Mouse (Mus musculus): ENCODE results near the gene Pate4. TPM values are rescaled to one million over a fixed set of nuclear protein-coding genes. Genes with fewer than 3 reads are reported as not detected.
"Not testable (repeated sequence)": the region's sequence is repeated elsewhere in the genome, so short reads cannot be mapped to it uniquely, and the experiment has no call there.

Pate4 gene
- not detected in 2 replicates for polyA plus RNA-seq (2015; fragmentation: Nextera tagmentation; extraction: Ambion mirVana)

DNA sequence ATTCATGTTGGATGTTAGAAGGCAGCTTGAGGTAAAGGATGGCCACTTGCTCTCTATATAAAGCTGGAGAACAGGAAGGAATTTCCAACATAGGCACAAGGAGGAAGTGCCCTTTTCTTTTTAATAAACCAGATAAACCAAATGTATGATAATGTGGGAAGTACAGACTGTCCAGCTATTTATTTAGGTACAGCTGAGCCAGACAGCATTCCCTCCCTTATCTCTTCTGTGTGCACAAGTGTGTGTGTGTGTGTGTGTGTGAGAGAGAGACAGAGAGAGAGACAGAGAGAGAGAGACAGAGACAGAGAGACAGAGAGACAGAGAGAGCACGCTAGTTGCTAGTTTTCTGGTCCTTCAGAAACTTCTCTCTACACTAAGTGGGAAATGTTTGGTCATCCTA lies at the start of gene Pate4:
Pate4 (minus strand) TSS at position 101 of the 400 bp plus-strand sequence.
- H3K9me3 ChIP-seq, result no peaks in the 10 kb centered on the region
- no peaks in the 10 kb centered on the region for H3K4me1 ChIP-seq
- no peak within 1 kb of the TSS for H3K4me3 ChIP-seq
- no peak within 1 kb of the TSS for H3K4me2 ChIP-seq (replicated peaks)
- ATAC-seq (replicated peaks), result no peak
- no peak within 1 kb of the TSS for H3K9ac ChIP-seq (replicated peaks)
- no peak within 1 kb of the TSS for H3K27ac ChIP-seq (replicated peaks)
- no peaks in the 10 kb centered on the region for H3K27me3 ChIP-seq
- WGBS, result 80% methylated on average over 1 of the region's 1 CpGs
- H3K36me3 ChIP-seq, result no peaks in the 10 kb centered on the region

DNA sequence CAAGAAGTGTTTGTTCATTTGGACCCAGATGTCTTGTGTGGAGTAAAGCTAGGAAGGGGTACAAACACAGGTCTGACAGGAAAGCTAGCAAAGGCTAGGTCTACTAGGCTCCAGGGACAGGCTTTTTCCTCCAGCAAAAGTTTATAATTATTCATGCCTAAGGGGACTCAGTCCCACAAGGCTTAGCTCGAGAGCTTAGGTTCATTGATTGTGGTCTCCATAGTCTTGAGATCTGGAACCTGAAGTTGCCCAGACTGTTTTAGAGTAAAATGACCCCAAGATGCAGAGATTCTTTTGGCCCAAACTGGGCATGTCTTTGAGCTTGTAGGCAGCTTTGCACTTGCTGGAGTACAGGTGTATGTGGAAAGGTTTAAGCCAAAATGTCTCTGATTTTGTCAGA lies 36.4 kb upstream of the Pate4 start, which contains the start of gene Pate3:
Pate3 (minus strand) TSS at position 101 of the 400 bp plus-strand sequence.
- Histone ChIP-seq H3K36me3 (no peaks in the 10 kb centered on the region), H3K9me3 (no peaks in the 10 kb centered on the region; the same call in 1 of the 2 replicates), H3K4me1 (no peaks in the 10 kb centered on the region), H3K27ac (replicated peaks) (no peak within 1 kb of the TSS), H3K4me3 (no peak within 1 kb of the TSS), H3K9ac (replicated peaks) (no peak within 1 kb of the TSS), H3K27me3 (no peaks in the 10 kb centered on the region), H3K4me2 (replicated peaks) (no peak within 1 kb of the TSS)
- 86% methylated on average over 1 of the region's 1 CpGs for WGBS
- ATAC-seq (replicated peaks), result no peak

DNA sequence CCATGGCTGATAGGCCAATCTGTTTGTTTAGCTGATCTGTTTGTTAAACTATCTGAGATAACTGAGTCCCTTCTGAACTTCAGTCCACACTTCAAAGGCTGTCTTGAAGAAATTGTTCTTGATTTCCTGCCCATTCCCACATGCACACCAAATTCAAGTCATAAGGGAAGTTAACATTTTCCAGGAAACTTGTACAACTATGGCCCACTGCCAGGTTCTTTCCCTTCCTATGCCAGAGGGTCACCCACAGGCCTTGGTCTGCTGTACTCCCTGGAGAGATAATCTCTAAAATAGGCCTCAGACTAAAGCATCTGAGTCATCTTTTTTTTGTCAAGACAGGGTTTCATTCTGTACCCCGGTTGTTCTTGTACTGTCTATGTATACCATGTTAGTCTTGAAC lies 21.2 kb upstream of the Pate4 start:
- Histone ChIP-seq H3K4me2 (replicated peaks) (no peak overlapping the region), H3K27ac (replicated peaks) (no peak overlapping the region), H3K4me1 (no peaks in the 10 kb centered on the region), H3K27me3 (no peaks in the 10 kb centered on the region), H3K9me3 (no peaks in the 10 kb centered on the region), H3K9ac (replicated peaks) (no peak overlapping the region), H3K4me3 (no peak overlapping the region), H3K36me3 (no peaks in the 10 kb centered on the region)
- 95% methylated on average over 1 of the region's 1 CpGs for WGBS
- ATAC-seq (replicated peaks), result no peak

DNA sequence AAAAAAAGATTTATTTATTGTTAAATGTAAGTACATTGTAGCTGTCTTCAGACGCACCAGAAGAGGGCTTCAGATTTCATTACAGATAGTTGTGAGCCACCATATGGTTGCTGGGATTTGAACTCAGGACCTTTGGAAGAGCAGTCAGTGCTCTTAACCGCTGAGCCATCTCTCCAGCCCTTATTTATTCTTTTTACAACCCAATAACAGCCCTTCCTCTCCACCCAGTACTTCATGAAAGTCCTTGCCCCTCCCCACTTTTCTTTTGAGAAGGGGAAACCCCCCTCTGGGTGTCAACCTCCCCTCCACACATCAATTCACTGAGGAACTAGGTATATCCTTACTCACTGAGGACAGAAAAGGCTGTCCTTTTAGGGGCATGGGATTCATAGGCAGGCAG lies 5.0 kb upstream of the Pate4 start:
- not testable (repeated sequence) for ATAC-seq (replicated peaks); H3K9ac ChIP-seq (replicated peaks); H3K4me2 ChIP-seq (replicated peaks); H3K9me3 ChIP-seq; H3K4me3 ChIP-seq; H3K27me3 ChIP-seq; H3K27ac ChIP-seq (replicated peaks); H3K4me1 ChIP-seq; H3K36me3 ChIP-seq
- WGBS, result 69% methylated on average over 2 of the region's 2 CpGs

DNA sequence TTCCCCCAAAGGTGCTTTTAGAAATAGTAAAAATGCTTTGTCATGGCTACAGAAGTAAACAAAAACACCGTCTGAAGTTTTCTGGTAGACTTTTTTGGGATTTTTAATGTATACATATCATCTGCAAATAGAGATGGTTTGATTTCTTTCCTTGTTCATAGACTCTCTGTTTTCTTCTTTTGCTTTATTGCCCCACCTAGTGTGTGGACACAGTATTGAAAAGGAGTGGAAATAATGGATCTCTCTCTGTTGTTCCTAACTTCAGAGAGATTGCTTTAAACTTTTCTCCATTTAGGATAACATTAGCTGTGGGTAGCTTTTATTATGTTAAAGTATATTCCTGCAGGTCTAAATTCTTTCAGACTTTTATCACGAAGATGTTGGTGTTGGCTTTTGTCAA lies 2.3 kb upstream of the Pate4 start:
- Histone ChIP-seq H3K27me3 (no peaks in the 10 kb centered on the region), H3K9me3 (no peaks in the 10 kb centered on the region), H3K4me2 (replicated peaks) (no peak overlapping the region), H3K4me3 (no peak overlapping the region), H3K9ac (replicated peaks) (no peak overlapping the region), H3K4me1 (no peaks in the 10 kb centered on the region), H3K36me3 (no peaks in the 10 kb centered on the region), H3K27ac (replicated peaks) (no peak overlapping the region)
- ATAC-seq (replicated peaks), result no peak
- 33% methylated on average over 2 of the region's 2 CpGs for WGBS

DNA sequence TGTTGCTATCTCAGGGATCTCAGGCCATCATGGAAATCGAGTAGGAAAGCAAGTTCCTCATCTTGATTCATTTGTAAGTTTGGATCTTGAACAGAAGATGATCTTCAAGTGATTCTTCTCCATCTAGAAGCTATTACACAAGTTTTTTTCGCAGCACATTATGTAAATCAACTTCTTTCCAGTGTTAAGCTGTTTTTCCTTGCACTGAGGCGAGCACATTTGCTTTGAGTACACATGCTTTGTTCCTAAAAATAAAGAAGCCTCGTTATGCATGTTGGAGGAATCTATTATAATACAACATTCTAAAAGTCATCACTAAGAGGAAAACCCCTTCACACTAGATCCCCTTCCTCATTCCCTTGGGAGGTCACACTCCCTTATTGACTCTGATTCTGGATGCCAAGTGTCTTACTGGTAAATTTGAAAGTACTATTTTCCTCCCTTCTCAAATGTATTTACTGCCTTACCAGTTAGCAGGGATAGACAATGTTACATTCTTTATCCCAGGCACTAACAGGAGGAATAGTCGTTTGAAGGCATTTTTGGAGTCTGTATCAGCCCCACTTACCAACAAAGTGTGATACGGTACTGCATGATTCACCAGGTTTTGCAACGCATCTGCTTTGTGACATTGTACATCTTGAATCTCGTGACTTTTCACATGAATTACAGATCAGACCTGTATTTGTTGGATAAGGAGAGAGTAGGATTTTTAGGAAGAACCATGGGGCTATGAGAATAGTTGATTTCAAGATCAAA lies 3.9 kb downstream of the Pate4 start:
- no peaks in the 10 kb centered on the region for H3K9me3 ChIP-seq
- no peaks in the 10 kb centered on the region for H3K36me3 ChIP-seq
- WGBS, result 57% methylated on average over 8 of the region's 8 CpGs
- H3K27me3 ChIP-seq, result no peaks in the 10 kb centered on the region
- no peak for ATAC-seq (replicated peaks)
- no peak overlapping the region for H3K9ac ChIP-seq (replicated peaks)
- no peak overlapping the region for H3K4me2 ChIP-seq (replicated peaks)
- no peaks in the 10 kb centered on the region for H3K4me1 ChIP-seq
- no peak overlapping the region for H3K27ac ChIP-seq (replicated peaks)
- no peak overlapping the region for H3K4me3 ChIP-seq

DNA sequence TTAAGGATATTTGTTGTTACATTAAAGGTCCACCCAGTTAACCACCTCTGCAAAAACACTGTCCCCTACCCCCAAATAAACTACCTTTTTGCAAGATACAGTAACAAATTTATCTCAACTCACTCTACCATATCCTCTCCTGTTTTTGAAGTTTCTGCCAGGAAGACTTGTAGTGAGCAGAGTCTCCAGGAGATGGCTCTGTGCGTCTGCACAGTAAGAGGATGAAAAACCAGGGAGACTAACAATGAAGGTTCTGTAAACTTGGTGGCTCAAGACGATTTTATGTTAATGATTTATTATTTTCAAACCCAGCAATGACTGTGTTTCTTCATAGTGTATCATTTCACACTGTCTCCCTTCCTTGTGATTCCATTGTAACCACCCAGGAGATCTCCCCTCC lies 18.8 kb downstream of the Pate4 start:
- H3K9ac ChIP-seq (replicated peaks), result no peak overlapping the region
- no peak overlapping the region for H3K4me3 ChIP-seq
- no peaks in the 10 kb centered on the region for H3K9me3 ChIP-seq
- no peak for ATAC-seq (replicated peaks)
- no peaks in the 10 kb centered on the region for H3K27me3 ChIP-seq
- H3K27ac ChIP-seq (replicated peaks), result no peak overlapping the region
- no peaks in the 10 kb centered on the region for H3K36me3 ChIP-seq
- WGBS, result 17% methylated on average over 2 of the region's 2 CpGs
- no peaks in the 10 kb centered on the region for H3K4me1 ChIP-seq
- no peak overlapping the region for H3K4me2 ChIP-seq (replicated peaks)

DNA sequence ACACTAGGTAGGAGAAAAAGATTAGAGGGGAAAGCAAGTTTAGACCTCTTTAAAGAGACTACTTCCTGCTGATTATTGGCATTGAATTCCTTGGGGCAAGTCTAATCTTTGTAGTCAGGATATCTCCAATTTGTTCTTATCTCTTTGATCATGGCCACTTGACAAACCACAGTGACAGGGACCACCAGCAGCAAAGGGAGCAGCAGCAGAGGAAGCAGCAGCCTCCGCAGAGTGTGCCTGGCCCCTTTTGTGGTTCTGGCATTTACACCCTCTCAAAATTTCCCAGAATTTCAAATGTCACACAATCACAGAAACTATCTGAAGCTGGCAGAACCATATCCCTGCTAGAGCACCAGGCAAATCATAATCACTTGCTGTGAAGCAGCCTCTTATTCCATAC lies 24.1 kb downstream of the Pate4 start:
- H3K4me2 ChIP-seq (replicated peaks), result no peak overlapping the region
- H3K4me3 ChIP-seq, result no peak overlapping the region
- no peak overlapping the region for H3K27ac ChIP-seq (replicated peaks)
- H3K9me3 ChIP-seq, result no peaks in the 10 kb centered on the region
- H3K9ac ChIP-seq (replicated peaks), result no peak overlapping the region
- ATAC-seq (replicated peaks), result no peak
- WGBS, result 62% methylated on average over 1 of the region's 1 CpGs
- H3K4me1 ChIP-seq, result no peaks in the 10 kb centered on the region
- no peaks in the 10 kb centered on the region for H3K27me3 ChIP-seq
- H3K36me3 ChIP-seq, result no peaks in the 10 kb centered on the region

DNA sequence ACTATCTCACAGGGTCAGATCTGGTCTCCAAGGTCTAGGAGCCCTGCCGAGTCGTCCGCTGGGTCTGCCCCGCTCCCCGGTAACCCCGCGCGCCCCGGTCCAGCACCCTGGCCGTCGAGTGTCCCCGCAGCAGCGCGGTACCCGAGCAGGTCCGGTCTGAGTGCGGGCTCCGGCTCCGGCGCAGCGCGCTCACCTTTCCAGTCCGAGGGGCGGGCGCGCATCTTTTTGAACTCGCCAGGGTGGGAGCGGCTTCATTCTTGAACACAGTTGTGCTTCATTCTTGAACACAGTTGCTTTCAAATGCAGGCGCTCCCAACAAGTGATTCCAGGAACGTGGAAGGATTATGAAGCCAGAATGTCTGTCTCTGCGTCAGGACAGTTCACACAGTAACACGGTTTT lies 37.3 kb downstream of the Pate4 start:
- 4% methylated on average over 32 of the region's 32 CpGs for WGBS
- Histone ChIP-seq H3K27me3 (peaks cover 10% of the 10 kb centered on the region; the same call in 1 of the 2 replicates), H3K9ac (replicated peaks) (peak overlapping the region; percentile 16; the same call in 1 of the 2 replicates), H3K4me1 (peaks cover 14% of the 10 kb centered on the region), H3K4me2 (replicated peaks) (peak overlapping the region; percentile 51), H3K9me3 (no peaks in the 10 kb centered on the region), H3K4me3 (peak overlapping the region; percentile 34), H3K36me3 (no peaks in the 10 kb centered on the region), H3K27ac (replicated peaks) (no peak overlapping the region)
- no peak for ATAC-seq (replicated peaks)

DNA sequence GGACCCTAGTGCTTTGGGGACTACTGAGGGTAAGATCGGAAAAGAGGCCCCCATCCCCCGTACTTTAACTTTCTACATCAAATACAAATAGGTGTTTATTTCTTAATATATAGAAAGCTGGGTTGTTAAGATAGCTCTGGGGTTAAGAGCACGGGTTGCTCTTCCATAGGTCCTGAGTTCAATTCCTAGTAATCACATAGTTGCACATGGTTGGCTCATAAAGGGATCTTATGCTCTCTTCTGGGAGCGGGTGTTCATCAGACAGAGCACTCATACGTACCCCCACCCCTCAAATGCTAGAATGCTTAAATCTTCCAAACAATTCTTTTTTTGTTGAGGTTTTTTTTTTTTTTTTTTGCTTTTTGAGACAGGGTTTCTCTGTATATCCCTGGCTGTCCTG lies 41.1 kb downstream of the Pate4 start:
- Histone ChIP-seq H3K4me3 (peak overlapping the region; percentile 94), H3K9me3 (no peaks in the 10 kb centered on the region), H3K4me2 (replicated peaks) (peak overlapping the region; percentile 68), H3K27me3 (peaks cover 10% of the 10 kb centered on the region; the same call in 1 of the 2 replicates), H3K36me3 (peaks cover 19% of the 10 kb centered on the region), H3K4me1 (peaks cover 26% of the 10 kb centered on the region), H3K27ac (replicated peaks) (peak overlapping the region; percentile 95; the same call in 1 of the 2 replicates), H3K9ac (replicated peaks) (peak overlapping the region; percentile 86)
- peak; percentile 11; the same call in 1 of the 2 replicates for ATAC-seq (replicated peaks)
- 11% methylated on average over 5 of the region's 5 CpGs for WGBS

DNA sequence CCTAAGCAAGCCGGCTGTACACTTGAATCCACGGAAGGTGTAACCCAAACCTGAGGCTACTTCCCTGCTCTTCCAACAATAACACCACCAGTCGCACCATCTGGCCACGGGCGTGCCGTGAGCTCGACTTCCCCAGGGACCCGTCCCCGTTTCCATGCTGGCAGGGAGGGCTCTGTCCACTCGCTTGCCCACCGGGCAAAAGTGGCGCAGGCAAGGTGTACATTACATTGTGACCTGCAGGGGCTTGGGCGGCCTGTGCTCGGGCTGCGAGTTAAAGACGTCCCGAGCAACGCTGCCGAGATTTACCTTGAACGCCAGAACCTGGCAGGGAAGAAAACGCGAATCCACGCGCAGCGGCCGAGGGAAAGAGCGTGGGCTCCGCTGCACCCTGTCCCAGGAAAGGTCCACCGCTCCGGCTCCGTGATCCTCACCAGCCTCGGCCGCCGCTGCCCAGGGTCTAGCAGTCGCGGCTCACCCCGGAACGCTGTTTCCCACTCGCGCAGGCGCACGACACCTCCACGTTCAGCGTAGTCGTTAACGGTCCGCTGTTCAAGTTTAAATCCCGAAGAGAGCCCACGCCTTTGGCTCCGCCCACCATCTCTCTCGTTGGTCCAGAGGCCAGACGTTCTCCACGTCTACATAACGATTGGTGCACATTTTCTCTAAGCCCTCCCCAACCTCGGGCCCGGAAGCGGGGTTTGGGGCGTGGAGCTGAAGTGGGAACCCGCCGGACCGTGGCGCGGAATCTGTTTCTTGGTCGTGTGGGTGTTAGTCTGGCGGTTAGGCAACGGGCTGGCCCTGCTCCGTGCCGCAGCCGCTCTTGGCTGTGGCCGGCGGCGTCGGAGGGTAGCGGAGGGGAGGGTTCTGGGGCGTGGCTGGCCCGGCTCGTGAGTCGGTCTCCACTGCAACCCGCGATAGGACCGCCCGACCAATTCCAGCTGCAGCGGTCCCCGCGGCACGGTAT lies 41.9 kb downstream of the Pate4 start, which contains the start of the genes Pate2 and Hyls1:
Pate2 (plus strand) TSS at position 714 of the 964 bp plus-strand sequence.
Hyls1 (minus strand) TSS at position 828 of the 964 bp plus-strand sequence.
- Histone ChIP-seq H3K9ac (replicated peaks) (peak within 1 kb of the TSS; percentile 86), H3K27me3 (peaks cover 7% of the 10 kb centered on the region; the same call in 1 of the 2 replicates), H3K4me2 (replicated peaks) (peak within 1 kb of the TSS; percentile 68), H3K27ac (replicated peaks) (peak within 1 kb of the TSS; percentile 95), H3K36me3 (peaks cover 27% of the 10 kb centered on the region), H3K9me3 (no peaks in the 10 kb centered on the region), H3K4me1 (peaks cover 26% of the 10 kb centered on the region), H3K4me3 (peak within 1 kb of the TSS; percentile 94)
- WGBS, result under 1% methylated on average over 86 of the region's 86 CpGs
- ATAC-seq (replicated peaks), result peak; percentile 99

DNA sequence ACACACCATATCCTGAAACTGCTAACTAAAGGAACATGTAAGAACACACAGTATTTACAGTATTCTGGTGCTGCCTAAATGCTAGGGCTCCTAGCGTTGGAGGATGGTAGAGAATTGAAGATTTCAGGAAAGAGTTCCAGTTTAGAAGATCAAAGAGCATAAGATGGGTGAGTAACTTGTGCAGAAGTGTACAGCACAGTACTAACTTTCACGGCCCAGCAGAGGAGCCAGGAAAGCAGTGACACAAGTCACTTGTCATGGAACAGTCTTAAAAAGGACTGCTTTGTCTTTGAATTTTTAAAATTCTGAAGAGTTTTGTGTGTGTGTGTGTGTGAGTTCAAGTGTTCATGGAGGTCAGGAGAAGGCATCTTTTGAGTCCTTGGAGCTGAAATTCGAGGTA lies 43.7 kb downstream of the Pate4 start:
- ATAC-seq (replicated peaks), result no peak
- H3K4me3 ChIP-seq, result no peak overlapping the region

More for the DNA sequence above, 43.7 kb downstream of the Pate4 start:
- peaks cover 21% of the 10 kb centered on the region for H3K4me1 ChIP-seq
- no peaks in the 10 kb centered on the region for H3K9me3 ChIP-seq
- no peak overlapping the region for H3K27ac ChIP-seq (replicated peaks)
- H3K36me3 ChIP-seq, result peaks cover 32% of the 10 kb centered on the region
- no peak overlapping the region for H3K4me2 ChIP-seq (replicated peaks)
- 87% methylated on average over 3 of the region's 3 CpGs for WGBS
- no peaks in the 10 kb centered on the region for H3K27me3 ChIP-seq
- no peak overlapping the region for H3K9ac ChIP-seq (replicated peaks)

Data from forebrain, embryonic 15.5 days (tissue).